Mouse (Mus musculus) MEL-GATA-1-ER (cell line): ENCODE measurements around the gene Rnf144a.
"Not testable (repeated sequence)": the region's sequence is repeated elsewhere in the genome, so short reads cannot be mapped to it uniquely, and the experiment has no call there.

ENCODE experiments used
- DNase-seq: peaks from one replicate; pipeline ENCODE4 v3.0.0-alpha.2; 2012; ENCODE audit warnings: low read depth; ENCODE audit errors: extremely low read depth

Gene Rnf144a

DNA sequence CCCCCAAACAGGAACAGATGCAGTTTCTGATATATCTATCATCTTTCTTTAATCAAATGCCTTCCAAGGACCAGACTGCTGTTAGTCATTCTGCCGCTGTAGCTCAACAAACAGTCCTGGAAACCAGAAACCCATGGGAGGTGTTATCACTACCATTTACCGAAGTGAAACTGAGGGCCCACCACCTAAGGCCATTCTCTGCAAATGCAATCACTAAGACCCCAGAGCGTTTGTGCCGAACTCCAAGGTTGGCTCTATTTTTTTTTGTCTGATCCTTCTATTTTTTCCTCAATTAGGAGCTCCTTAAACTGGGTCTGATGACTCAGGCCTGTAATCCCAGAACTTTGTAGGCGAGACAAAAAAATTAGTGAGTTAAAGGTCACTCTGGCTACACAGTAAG is 85.3 kb downstream of the Rnf144a start:
- DNase-seq, result no peak

DNA sequence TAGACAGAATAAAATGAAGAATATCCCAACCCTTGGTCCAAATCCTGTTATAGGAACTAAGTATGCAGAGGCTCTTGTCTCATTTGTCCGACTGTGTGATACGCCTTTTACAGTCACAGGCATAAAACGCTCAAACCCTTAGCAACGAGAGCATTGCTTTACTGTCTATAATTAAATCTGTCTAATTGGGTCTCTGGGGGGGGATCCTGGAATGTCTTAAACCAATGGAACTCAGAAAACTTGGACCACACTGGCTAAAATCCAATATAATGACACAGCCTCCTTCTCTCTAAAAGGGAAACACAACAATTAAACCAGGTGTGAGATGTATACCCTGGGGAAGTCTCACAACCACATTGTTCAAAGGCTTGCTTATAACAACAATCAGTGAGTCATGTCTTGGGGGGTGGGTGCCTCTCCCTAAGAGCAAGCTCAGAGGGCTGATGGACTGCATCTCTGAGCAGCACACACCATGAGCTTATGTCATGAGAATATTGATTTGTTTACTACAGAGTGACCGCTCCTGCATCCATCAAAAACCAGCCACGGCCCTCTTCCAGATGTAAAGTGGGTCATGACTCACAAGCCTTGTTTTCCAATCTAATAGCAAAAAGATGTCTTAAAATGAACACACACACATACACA is 85.9 kb downstream of the Rnf144a start:
- DNase-seq, result no peak

DNA sequence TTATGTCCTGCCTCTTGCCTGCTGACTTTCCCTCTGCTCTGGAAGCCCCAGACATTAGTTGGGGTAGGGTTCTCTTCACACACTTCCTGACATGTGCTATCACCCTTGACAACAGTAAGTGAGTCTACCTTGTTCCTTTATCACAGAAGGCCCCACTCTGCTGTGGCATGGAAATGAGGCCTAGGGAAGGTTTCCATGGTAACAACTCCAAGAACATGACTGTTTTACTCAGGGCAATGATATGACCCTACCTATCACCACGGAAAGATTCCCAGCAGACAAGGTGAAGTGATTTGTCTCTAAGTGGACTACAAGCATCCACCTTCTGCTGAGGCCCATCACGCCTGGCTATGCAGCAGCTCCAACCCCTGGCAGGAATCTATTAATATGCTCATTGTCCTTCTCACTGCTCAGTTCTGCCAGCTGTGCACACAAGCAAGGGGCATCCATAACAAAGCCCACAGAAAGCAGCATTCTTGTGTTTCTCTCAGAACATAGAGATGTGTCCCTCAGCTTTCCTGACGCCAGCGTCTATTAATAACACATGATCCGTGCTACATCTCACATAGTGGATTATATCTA is 91.2 kb downstream of the Rnf144a start:
- DNase-seq, result no peak

DNA sequence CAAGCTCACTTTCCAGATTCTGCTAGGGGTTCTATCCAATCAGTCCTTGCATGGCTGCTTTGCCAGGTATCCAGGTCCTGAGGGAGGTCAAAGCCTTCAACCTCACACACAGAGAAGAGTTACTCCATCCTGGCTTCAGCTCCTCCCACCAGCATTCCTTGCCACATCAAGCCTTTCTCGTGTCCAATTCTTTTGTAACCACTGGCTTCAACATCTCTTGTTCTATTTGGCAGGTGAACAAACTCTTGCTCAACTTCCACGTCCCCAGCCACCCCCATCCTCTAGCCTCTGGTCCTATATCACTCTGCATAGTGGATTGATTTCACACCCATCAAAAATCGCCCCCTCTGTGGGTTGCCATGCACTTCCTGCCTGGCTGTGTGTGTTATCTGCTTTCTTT is 98.8 kb downstream of the Rnf144a start:
- no peak for DNase-seq

DNA sequence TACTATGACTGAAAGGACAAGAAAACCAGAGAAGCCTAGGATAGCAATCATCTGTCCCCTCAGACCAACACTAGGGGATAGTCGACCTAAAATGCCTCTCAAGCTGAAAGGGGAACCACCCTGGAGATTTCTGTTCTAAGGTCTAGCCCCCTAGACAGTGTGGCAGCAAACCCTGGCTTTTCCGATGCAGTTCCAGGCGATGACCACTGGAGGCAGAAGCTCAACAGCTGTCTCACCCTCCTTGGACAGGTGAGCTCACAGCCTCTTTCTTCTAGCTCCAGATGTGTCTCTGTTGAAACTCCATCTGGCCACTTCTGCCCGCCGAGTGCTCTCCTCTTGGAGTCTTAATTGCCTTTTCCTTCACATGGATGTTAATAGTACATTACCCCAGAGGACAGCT is 100.1 kb downstream of the Rnf144a start:
- DNase-seq, result no peak

DNA sequence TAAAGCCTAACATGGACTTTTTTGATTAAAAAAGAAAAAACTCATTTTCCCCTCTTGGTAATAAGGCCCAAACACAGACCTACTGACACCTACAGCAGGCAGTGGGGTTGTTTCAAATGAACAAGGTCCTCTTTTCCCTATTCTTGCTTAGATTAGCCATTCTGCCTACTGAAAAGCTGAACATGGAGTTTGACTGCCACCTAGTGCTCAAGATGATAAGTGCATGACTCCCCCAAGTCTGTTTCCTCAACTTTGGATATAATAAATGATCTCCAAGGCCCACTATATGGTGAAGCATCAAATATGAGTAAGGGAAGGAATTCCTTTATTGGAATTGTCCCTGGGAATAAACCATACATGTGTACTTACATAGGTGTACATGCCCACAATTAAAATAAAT is 103.5 kb downstream of the Rnf144a start:
- peak; percentile 4 for DNase-seq

DNA sequence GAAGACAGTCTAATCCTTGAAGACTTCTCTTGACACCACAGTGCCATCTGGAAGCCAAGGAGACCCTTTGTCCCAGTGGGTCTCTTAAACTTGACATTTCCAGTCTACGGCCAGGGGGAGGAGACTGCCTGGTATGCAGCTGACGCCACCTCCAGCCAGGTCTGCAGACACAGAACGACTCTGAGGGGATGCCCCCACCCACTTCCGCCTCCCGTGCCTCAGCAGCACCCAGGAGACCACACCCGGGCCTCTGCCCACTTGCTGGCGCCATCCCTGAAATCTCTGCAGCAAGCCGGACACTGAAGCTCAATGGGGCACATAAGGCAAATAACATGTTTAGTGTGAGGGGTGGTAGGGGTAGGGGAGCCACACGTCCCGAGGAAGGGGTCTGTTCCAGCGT is 104.8 kb downstream of the Rnf144a start:
- no peak for DNase-seq

DNA sequence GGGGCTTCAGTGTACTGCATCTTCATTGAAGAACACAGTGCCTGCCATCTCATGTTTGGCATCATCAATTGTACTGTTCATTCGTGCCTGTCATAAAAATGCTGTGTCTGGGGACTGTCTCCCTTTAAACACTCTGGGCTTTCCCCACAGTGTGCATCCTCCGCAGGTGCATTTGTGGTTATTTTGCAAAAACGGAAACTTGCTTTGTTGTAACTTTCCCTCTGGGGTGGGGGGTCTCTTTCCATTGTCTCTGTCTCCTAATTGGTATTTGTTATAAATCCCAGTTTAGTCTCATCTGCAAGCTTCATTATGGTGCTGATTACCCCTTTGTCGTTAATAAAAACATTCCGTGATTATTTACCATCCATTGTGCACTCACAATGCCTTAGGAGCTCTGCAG is 112.2 kb downstream of the Rnf144a start:
- DNase-seq, result no peak

DNA sequence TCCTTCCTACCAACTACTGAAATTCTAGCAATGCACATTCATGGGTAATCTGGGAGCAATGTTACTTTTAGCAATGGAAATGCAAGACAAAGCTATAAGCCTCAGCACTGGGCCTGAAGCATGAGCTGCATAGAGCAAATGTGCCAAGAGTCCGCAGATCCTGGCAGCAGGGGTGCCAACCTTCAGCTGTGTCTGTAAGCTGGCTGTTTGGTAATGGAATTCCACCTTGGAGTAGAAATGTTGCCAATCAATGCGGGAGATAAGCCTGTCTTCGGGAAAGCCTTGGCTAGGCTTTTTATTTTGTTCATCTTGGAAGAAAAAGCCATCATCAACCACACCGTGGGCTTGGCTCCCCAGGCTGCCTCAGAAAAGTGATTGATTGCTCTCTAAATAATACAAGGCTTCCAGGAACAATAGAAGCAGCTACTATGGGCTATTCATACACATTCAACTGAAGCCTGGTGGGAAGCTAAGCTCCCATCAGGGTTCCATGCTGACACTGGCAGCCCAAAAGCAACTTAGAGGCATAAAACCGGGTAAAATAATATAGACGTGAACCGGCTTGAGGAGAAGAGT is 115.5 kb downstream of the Rnf144a start:
- DNase-seq, result no peak

DNA sequence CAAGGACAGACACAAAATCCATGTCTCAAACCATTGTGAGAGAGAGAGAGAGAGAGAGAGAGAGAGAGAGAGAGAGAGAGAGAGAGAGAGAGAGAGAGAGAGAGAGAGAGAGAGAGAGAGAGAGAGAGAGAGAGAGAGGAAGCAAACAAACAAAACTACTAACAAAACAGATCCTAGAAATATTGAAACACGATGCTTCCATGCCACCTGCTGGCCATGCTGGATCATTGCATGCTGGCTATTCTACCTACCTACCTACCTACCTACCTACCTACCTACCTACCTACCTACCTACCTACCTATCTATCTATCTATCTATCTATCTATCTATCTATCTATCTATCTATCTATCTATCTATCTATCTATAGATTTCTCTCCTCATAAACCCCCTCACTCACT is 119.1 kb downstream of the Rnf144a start:
- DNase-seq, result not testable (repeated sequence)

DNA sequence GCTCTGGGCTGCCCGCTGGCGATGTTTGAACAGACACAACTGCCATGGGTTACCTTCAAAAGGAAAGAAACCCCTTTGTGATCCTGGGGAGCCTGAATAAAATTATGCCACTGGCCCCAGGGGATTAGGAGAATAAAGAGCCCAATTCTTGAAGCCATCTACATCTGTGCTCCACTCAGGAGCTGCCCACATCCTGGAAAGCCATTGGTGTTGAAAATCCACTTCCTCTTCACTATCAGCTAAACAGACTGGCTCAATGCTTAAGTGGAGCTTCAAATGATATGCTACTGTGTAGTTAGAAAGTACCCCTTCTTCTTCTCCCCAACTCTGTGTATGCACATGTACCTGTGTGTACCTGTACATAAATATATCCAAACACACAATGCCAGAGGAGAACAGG is 125.9 kb downstream of the Rnf144a start:
- DNase-seq, result no peak

DNA sequence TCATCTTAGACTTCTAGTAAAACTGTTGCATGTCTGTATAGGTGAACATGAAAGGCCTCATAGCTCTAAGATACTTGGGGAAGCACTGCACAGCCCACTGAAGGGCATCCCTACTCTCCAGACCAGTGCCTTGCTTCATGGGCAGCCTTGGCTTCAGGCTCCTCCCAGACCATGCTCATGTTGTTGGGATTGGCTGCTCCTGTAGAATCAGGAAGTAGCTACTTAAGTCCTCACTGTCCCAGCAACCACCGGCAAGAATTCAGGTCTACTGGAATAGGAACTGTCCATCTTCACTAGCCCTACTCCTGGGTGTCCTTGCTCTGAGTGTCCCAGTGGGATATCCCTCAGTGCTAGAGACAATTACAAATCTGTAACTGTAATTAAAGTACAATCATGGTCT is 126.7 kb downstream of the Rnf144a start:
- no peak for DNase-seq

DNA sequence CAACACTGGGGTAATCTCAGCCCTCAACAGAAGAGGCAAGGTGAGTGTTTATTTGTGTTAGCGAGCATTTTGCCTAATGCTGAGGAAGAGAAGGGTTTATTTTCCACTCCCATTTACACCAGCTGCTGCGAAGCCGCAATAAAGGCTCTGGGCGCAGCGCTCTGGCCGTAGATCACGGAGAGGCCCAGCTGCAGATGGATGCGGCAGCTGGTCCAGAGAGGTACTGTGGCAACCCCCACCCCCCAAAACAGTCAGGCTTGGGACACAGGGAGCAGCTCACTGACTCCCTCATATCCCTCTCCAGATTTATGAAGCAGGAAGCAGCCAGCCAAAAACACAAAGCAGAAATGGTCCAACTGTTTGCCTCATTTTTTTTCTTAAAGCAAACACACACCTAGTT is 129.1 kb downstream of the Rnf144a start:
- DNase-seq, result no peak

DNA sequence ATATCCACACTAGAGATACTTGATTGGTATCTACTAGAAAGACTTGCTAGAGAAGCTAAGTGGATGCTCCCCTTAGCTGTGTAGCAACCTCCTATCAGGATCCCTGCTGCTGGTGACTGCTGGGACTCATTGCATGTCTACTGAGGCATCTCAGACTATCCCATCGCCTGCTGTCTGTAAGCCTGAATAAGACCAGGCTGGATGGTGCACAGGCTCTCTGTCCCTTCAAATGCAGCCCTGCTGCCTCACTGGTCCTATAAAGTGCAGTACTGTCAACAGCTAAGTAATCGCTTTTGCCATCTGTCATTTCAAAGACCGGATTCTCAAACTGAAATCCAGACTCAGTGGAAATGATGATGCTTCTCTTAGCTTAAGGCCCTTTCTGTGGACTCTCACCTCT is 129.6 kb downstream of the Rnf144a start:
- DNase-seq, result no peak

DNA sequence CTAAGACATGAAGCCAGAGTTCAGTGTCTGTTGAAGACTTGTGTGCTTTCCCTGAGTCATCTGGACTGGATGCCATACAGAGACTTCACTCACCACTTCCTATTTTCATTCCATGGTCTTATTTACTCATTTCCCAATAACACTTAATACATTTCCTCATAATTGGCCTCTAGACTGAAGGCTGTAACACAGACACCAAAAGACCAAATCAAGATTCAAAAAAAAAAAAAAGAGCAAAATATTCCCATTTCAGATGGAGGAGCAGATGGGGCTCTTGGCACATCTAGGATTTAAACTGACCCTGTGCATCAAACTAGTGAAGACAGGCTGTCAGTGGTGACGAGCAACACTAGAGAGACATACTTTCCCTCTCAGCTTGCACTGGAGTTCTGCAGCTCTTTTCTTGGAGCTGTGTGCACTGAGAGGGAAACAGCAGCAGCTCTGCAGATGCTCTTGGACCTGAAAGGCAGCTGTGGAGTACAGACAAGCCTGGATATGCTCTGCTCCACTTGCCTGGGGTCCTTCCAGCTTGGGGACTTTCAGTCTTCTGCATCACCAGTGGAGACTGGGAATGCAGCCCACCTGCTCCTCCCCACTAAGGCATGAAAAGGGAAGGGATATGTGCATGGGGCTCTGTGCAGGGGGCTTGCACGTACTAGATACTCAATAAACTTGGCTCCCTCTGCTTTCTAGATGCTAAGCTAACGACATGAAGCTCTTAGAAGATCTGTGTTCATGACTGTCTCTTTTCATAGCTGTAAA is 134.2 kb downstream of the Rnf144a start:
- DNase-seq, result no peak

DNA sequence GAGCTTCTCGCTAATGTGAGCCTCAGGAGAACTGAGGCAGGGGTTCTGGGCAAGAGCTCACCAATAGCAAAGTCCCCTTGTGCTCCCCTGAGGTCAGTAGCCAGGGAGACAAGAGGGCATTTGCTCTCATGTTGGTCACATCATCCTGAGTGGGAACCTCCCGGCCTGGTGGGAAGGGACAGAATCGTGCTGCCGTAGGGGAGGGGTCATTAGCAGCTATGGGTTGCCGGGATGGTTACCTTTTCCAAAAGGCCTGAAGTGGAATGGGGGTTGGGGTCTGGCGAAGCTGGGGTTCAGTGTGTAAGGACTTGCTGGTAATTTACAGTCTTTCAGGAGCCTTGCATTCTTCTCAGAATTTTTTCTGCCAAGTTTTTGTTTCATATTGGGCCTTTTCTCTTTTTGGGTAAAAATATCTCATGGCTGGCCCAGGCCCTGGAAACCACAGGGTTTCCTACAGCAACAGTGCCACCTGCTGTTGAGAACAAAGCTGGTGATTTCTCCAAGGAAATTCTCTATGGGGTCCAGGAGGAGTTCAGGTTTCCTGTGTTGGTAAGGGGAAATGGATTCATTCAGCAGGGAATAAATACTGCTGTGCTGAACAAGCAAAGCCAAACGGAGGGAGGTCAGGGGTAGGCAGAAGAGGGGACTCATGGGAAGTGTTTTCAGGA is 137.9 kb downstream of the Rnf144a start:
- DNase-seq, result no peak

DNA sequence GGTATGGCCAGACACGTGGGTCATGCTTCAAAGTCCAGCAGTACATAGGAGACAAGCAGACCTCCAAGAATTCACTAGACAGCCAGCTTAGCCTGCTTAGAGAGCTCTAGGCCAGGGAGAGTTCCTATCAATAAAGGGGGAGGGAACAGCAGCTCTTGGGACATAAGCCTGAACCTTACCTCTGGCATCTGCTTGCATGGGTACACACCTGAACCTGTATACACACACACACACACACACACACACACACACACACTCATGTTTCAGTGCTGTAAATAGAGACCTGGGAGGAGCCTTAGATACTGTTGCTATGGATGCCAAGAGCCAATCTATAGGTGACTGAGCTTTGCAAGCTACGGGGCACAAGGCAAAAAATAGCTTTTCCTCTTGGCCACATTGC is 138.5 kb downstream of the Rnf144a start:
- no peak for DNase-seq
